Mouse (Mus musculus): ENCODE data around the gene Mfap2.

Gene Mfap2

GRCm38 (mm10) chr4:140987476-140987875, 22.7 kb upstream of the Mfap2 start:
- in situ Hi-C loops (cut with MboI, MseI): loop anchor here in 1 of 2 experiments (5.0 kb wide), 1 partner anchor 75 kb away; the partner anchor contains the start of gene Crocc

GRCm38 (mm10) chr4:140988706-140989290, 21.4 kb upstream of the Mfap2 start:
- in situ Hi-C loops (cut with MboI, MseI): loop anchor here in 1 of 2 experiments (5.0 kb wide), 1 partner anchor 74 kb away; the partner anchor contains the start of gene Crocc

GRCm38 (mm10) chr4:140989447-140989846, 20.8 kb upstream of the Mfap2 start:
- in situ Hi-C loops (cut with MboI, MseI): loop anchor here in 1 of 2 experiments (5.0 kb wide), 1 partner anchor 73 kb away; the partner anchor contains the start of gene Crocc

- in situ Hi-C loops (cut with MboI, MseI): no loop called here
Observed at GRCm38 (mm10) chr4:140992215-140992614, 18.0 kb upstream of the Mfap2 start.

- in situ Hi-C loops (cut with MboI, MseI): no loop called here
Observed at GRCm38 (mm10) chr4:140993846-140994245, 16.4 kb upstream of the Mfap2 start.

- in situ Hi-C loops (cut with MboI, MseI): no loop called here
Observed at GRCm38 (mm10) chr4:140995811-140996210, 14.4 kb upstream of the Mfap2 start.

- in situ Hi-C loops (cut with MboI, MseI): no loop called here
Observed at GRCm38 (mm10) chr4:140996812-140997211, 13.4 kb upstream of the Mfap2 start.

GRCm38 (mm10) chr4:141005983-141006382, 4.2 kb upstream of the Mfap2 start:
- in situ Hi-C loops (cut with MboI, MseI): no loop called here

- in situ Hi-C loops (cut with MboI, MseI): no loop called here
Observed at GRCm38 (mm10) chr4:141008028-141008427, 2.2 kb upstream of the Mfap2 start.

GRCm38 (mm10) chr4:141010526-141010925, 308 bp downstream of the Mfap2 start:
- in situ Hi-C loops (cut with MboI, MseI): no loop called here

- in situ Hi-C loops (cut with MboI, MseI): no loop called here
Observed at GRCm38 (mm10) chr4:141010941-141011429, 767 bp downstream of the Mfap2 start.

- in situ Hi-C loops (cut with MboI, MseI): no loop called here
Observed at GRCm38 (mm10) chr4:141011556-141012328, 1.5 kb downstream of the Mfap2 start.

- in situ Hi-C loops (cut with MboI, MseI): no loop called here
Observed at GRCm38 (mm10) chr4:141012558-141012957, 2.3 kb downstream of the Mfap2 start.

- in situ Hi-C loops (cut with MboI, MseI): no loop called here
Observed at GRCm38 (mm10) chr4:141014114-141014513, 3.9 kb downstream of the Mfap2 start.

- in situ Hi-C loops (cut with MboI, MseI): no loop called here
Observed at GRCm38 (mm10) chr4:141014856-141015255, 4.6 kb downstream of the Mfap2 start.

GRCm38 (mm10) chr4:141015356-141015755, 5.1 kb downstream of the Mfap2 start:
- in situ Hi-C loops (cut with MboI, MseI): no loop called here

- in situ Hi-C loops (cut with MboI, MseI): no loop called here
Observed at GRCm38 (mm10) chr4:141016311-141016710, 6.1 kb downstream of the Mfap2 start.

- in situ Hi-C loops (cut with MboI, MseI): no loop called here
Observed at GRCm38 (mm10) chr4:141017657-141018436, 7.6 kb downstream of the Mfap2 start.

- in situ Hi-C loops (cut with MboI, MseI): no loop called here
Observed at GRCm38 (mm10) chr4:141020220-141020619, 10.0 kb downstream of the Mfap2 start.

- in situ Hi-C loops (cut with MboI, MseI): no loop called here
Observed at GRCm38 (mm10) chr4:141020811-141021613, 10.8 kb downstream of the Mfap2 start.

- in situ Hi-C loops (cut with MboI, MseI): no loop called here
Observed at GRCm38 (mm10) chr4:141021614-141021929, 11.4 kb downstream of the Mfap2 start.

Data from T-helper 17 cell (primary cell).